Mouse (Mus musculus): ENCODE measurements around the gene Ccdc69. TPM values are rescaled to one million over a fixed set of nuclear protein-coding genes. Genes with fewer than 3 reads are reported as not detected.

Gene Ccdc69
- total and polyA plus RNA-seq, 3 experiments = 0.31 to 0.42 TPM; not detected in 1

- peak; percentile 31; the same call in 1 of the 2 replicates for TF ChIP-seq ZMIZ1 (IDR thresholded peaks at IDR 0.05; ENCODE audit: low read depth, low read length)
- 0 out of 2 replicates have a peak, but pooled peaks have one; percentile 32 for TF ChIP-seq ZNF384 (IDR thresholded peaks at IDR 0.05; ENCODE audit: low read depth, low read length)
- TF ChIP-seq USF1 (IDR thresholded peaks at IDR 0.05; ENCODE audit: low read depth, low read length) = peak; percentile 100
- TF ChIP-seq POLR2A (IDR thresholded peaks at IDR 0.05; ENCODE audit: control insufficient read depth in 1 of 2, insufficient read depth in 1 of 2, low read depth in 1 of 2, low read length in 2 of 2, poor library complexity in 1 of 2) = peak; percentile 62 to 76
- TF ChIP-seq CTCF (IDR thresholded peaks at IDR 0.05 in 2 of 3, conservative IDR thresholded peaks at IDR 0.05 in 1 of 3; ENCODE audit: control insufficient read depth in 1 of 3, insufficient read depth in 1 of 3, low read depth in 2 of 3, low read length in 3 of 3, poor library complexity in 1 of 3, severe bottlenecking in 1 of 3) = no peak
- TF ChIP-seq MAZ (IDR thresholded peaks at IDR 0.05; ENCODE audit: low read depth, low read length) = no peak
- peak; percentile 57 for TF ChIP-seq NELFE (IDR thresholded peaks at IDR 0.05; ENCODE audit: low read depth, low read length)
- no peak for TF ChIP-seq KAT2A (conservative IDR thresholded peaks at IDR 0.05; ENCODE audit: low read depth, low read length)
- TF ChIP-seq MEF2A (IDR thresholded peaks at IDR 0.05; ENCODE audit: extremely low read depth, insufficient replicate concordance, low read depth, low read length, poor library complexity, severe bottlenecking) = no peak
- no peak for TF ChIP-seq ETS1 (IDR thresholded peaks at IDR 0.05; ENCODE audit: low read depth, low read length)
These were observed 44.8 kb downstream of the Ccdc69 start, which contains the start of gene Anxa6 (continued) for GRCm38 (mm10) chr11:55033040-55033660.

GRCm38 (mm10) chr11:55032286-55032685 lies 45.6 kb downstream of the Ccdc69 start:
- TF ChIP-seq SMC3 (IDR thresholded peaks at IDR 0.05; ENCODE audit: low read depth, low read length) (no peak), ZMIZ1 (IDR thresholded peaks at IDR 0.05; ENCODE audit: low read depth, low read length) (no peak), ZC3H11A (IDR thresholded peaks at IDR 0.05; ENCODE audit: low read depth, low read length) (no peak), GABPA (IDR thresholded peaks at IDR 0.05; ENCODE audit: low read depth, low read length) (no peak), EP300 (IDR thresholded peaks at IDR 0.05; ENCODE audit: low read depth in 1 of 2, low read length in 2 of 2) (no peak), E2F4 (IDR thresholded peaks at IDR 0.05; ENCODE audit: borderline replicate concordance, low read depth, low read length) (no peak), ETS1 (IDR thresholded peaks at IDR 0.05; ENCODE audit: low read depth, low read length) (no peak), ZKSCAN1 (IDR thresholded peaks at IDR 0.05; ENCODE audit: low read depth, low read length) (no peak), MAZ (IDR thresholded peaks at IDR 0.05; ENCODE audit: low read depth, low read length) (no peak), HCFC1 (IDR thresholded peaks at IDR 0.05; ENCODE audit: low read depth, low read length) (no peak), SIN3A (IDR thresholded peaks at IDR 0.05; ENCODE audit: low read length) (no peak), MEF2A (IDR thresholded peaks at IDR 0.05; ENCODE audit: extremely low read depth, insufficient replicate concordance, low read depth, low read length, poor library complexity, severe bottlenecking) (no peak), RAD21 (IDR thresholded peaks at IDR 0.05; ENCODE audit: low read depth, low read length) (no peak), TBP (IDR thresholded peaks at IDR 0.05; ENCODE audit: low read depth, low read length) (no peak), NELFE (IDR thresholded peaks at IDR 0.05; ENCODE audit: low read depth, low read length) (no peak), UBTF (IDR thresholded peaks at IDR 0.05; ENCODE audit: borderline replicate concordance, insufficient read depth, low read depth, low read length) (no peak), CTCF (IDR thresholded peaks at IDR 0.05 in 2 of 3, conservative IDR thresholded peaks at IDR 0.05 in 1 of 3; ENCODE audit: control insufficient read depth in 1 of 3, insufficient read depth in 1 of 3, low read depth in 2 of 3, low read length in 3 of 3, poor library complexity in 1 of 3, severe bottlenecking in 1 of 3) (no peak), ELF1 (IDR thresholded peaks at IDR 0.05; ENCODE audit: low read depth, low read length) (no peak)
- Histone ChIP-seq H3K79me2 (ENCODE audit: control insufficient read depth, insufficient read depth, low read length, poor library complexity) (no peaks in the 10 kb centered on the region; the same call in 1 of the 2 replicates), H3K36me3 (ENCODE audit: control insufficient read depth in 1 of 2, insufficient read depth in 2 of 2, low read length in 2 of 2) (peaks cover 0 to 23% of the 10 kb centered on the region in 2 experiments; a peak in 2 of 4 replicates), H3K4me1 (ENCODE audit: control insufficient read depth in 1 of 2, insufficient read depth in 2 of 2, low read length in 2 of 2) (peaks cover 8 to 18% of the 10 kb centered on the region in 2 experiments; a peak in 3 of 4 replicates), H3K27ac (ENCODE audit: control insufficient read depth, low read depth, low read length) (no peak overlapping the region), H3K9ac (ENCODE audit: control insufficient read depth, low read depth, low read length, poor library complexity, severe bottlenecking) (no peak overlapping the region), H3K4me3 (ENCODE audit: control insufficient read depth in 1 of 2, insufficient read depth in 1 of 2, low read depth in 2 of 2, low read length in 2 of 2) (no peak overlapping the region; a peak in 1 of 4 replicates), H3K27me3 (ENCODE audit: control insufficient read depth in 1 of 2, insufficient read depth in 2 of 2, low read length in 2 of 2) (no peaks in the 10 kb centered on the region; a peak in 1 of 4 replicates), H3K9me3 (replicated peaks; ENCODE audit: insufficient read depth, low read length) (no peaks in the 10 kb centered on the region)
- no peak for DNase-seq (ENCODE audit: low read depth, low spot score)

All from MEL (cell line).